Mouse (Mus musculus): ENCODE results near the gene Cfap44. TPM values are rescaled to one million over a fixed set of nuclear protein-coding genes. Genes with fewer than 3 reads are reported as not detected.

Cfap44 gene
- total RNA-seq, 4 experiments from 2014 or later: 11.5 to 18.0 (median 17.3) TPM

GRCm38 (mm10) chr16:44530829-44531228, 136.2 kb downstream of the Cfap44 start:
- no peak for DNase-seq (ENCODE audit: low spot score in 2 of 2)

DNA sequence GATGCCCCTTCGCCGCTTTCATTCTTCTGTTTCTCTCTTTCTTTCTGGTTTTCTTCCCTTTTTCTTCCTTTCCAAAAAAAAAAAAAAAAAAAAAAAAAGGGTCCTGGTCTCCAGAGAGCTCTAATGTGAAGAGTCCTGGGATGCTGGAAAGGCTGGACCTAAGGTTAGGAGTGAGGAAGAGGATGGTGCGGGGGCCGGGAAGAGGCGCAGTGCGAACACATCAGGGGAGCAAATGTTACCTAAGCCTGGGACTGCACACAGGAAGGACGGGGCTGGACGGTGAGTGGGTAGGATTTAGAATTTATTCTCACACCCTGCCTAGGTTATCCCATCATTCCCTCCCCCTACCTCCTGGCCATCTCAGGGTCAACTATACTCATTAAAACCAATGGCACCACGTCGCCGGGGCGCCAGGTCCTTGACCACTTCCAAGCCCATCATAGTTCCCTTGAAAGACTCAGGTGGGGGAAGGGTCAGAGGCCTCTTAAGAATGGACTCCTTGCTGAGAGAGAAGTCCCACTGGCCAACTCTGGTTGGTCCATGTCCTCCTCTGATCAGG, 136.7 kb downstream of the Cfap44 start:
- DNase-seq (ENCODE audit: low spot score in 2 of 2): no peak

Other genes with a start within 250 kb of the Cfap44 start
- gene Usf3, start 221.6 kb upstream of the Cfap44 start, total RNA-seq (2022): 10 to 100 TPM; 35.0 to 41.0 (median 37.8) TPM
- gene Sidt1, start 61.6 kb upstream of the Cfap44 start, total RNA-seq (2022): 10 to 100 TPM; 32.8 to 43.9 (median 39.7) TPM
- 10 to 100 TPM; 16.3 to 19.5 (median 17.9) TPM for gene Spice1, start 47.7 kb upstream of the Cfap44 start, total RNA-seq (2022)
- gene Boc, start 164.1 kb downstream of the Cfap44 start, total RNA-seq (2022): 10 to 100 TPM; 10.7 to 13.4 (median 12.6) TPM

Data from layer of hippocampus, adult 8-10 months (tissue).